Mouse (Mus musculus) MEL (cell line): ENCODE measurements around the gene Wdr38. TPM values are rescaled to one million over a fixed set of nuclear protein-coding genes. Genes with fewer than 3 reads are reported as not detected.

Source experiments
- DNase-seq: peaks from one replicate; pipeline ENCODE4 v3.0.0; 2011; ENCODE audit warnings: low read depth, low spot score
- H3K27ac ChIP-seq: 2 replicates; pipeline ENCODE4 v1.5.1; 2012; ENCODE audit warnings: low read depth, mild to moderate bottlenecking, control low read depth, low read length, moderate library complexity; ENCODE audit not compliant: control insufficient read depth
- H3K27me3 ChIP-seq, 2 experiments: fragments of 150-350 bp in 1 of 2; sonication (generic) in 1 of 2; 2 replicates each; pipeline ENCODE4 v1.6.1; 2012; ENCODE audit warnings: low read length in 2 of 2, mild to moderate bottlenecking in 2 of 2, improper control_type of control experiment in 1 of 2, moderate library complexity in 1 of 2; ENCODE audit not compliant: insufficient read depth in 2 of 2, control insufficient read depth in 1 of 2
- H3K36me3 ChIP-seq, 2 experiments: 2 replicates each; pipeline ENCODE4 v1.6.1; 2012 to 2014; ENCODE audit warnings: low read length in 2 of 2, improper control_type of control experiment in 1 of 2, inconsistent platforms in 1 of 2, mild to moderate bottlenecking in 1 of 2; ENCODE audit not compliant: insufficient read depth in 2 of 2, control insufficient read depth in 1 of 2
- H3K4me1 ChIP-seq, 2 experiments: fragments of 150-350 bp in 1 of 2; sonication (generic) in 1 of 2; 2 replicates each; pipeline ENCODE4 v1.6.1; 2012; ENCODE audit warnings: low read length in 2 of 2, improper control_type of control experiment in 1 of 2, mild to moderate bottlenecking in 1 of 2; ENCODE audit not compliant: insufficient read depth in 2 of 2, control insufficient read depth in 1 of 2
- H3K4me3 ChIP-seq, 2 experiments: fragments of 150-350 bp in 1 of 2; sonication (generic) in 1 of 2; 2 replicates each; pipeline ENCODE4 v1.5.1; 2012; ENCODE audit warnings: low read depth in 2 of 2, low read length in 2 of 2, mild to moderate bottlenecking in 2 of 2, moderate library complexity in 2 of 2, control low read depth in 1 of 2, improper control_type of control experiment in 1 of 2; ENCODE audit not compliant: control insufficient read depth in 1 of 2, insufficient read depth in 1 of 2
- H3K79me2 ChIP-seq: 2 replicates; pipeline ENCODE4 v1.6.1; 2012; ENCODE audit warnings: mild to moderate bottlenecking, low read length, moderate library complexity; ENCODE audit not compliant: control insufficient read depth, poor library complexity, insufficient read depth
- H3K9ac ChIP-seq: 2 replicates; pipeline ENCODE4 v1.6.1; 2012; ENCODE audit warnings: low read depth, mild to moderate bottlenecking, control low read depth, low read length, moderate library complexity; ENCODE audit not compliant: control insufficient read depth, poor library complexity, severe bottlenecking
- H3K9me3 ChIP-seq: fragments of 150-350 bp; sonication (generic); replicated peaks from 2 replicates; pipeline ENCODE4 v1.6.1; 2012; ENCODE audit warnings: mild to moderate bottlenecking, low read length, improper control_type of control experiment, moderate library complexity; ENCODE audit not compliant: insufficient read depth
- BHLHE40 ChIP-seq: IDR thresholded peaks from 2 replicates; pipeline ENCODE4 v1.6.1; 2012; ENCODE audit warnings: low read depth, mild to moderate bottlenecking, inconsistent platforms, low read length, improper control_type of control experiment, borderline replicate concordance
- CHD1 ChIP-seq: IDR thresholded peaks from 2 replicates; pipeline ENCODE4 v1.6.1; 2012; ENCODE audit warnings: low read depth, mild to moderate bottlenecking, inconsistent platforms, low read length, improper control_type of control experiment
- CHD2 ChIP-seq: IDR thresholded peaks from 2 replicates; pipeline ENCODE4 v1.6.1; 2011; ENCODE audit warnings: low read length, improper control_type of control experiment
- ELF1 ChIP-seq: IDR thresholded peaks from 2 replicates; pipeline ENCODE4 v1.6.1; 2014; ENCODE audit warnings: low read depth, mild to moderate bottlenecking, inconsistent platforms, low read length, improper control_type of control experiment, moderate library complexity
- EP300 ChIP-seq, 2 experiments: IDR thresholded peaks; 2 replicates each; pipeline ENCODE4 v1.6.1; 2011; ENCODE audit warnings: improper control_type of control experiment in 2 of 2, low read length in 2 of 2, low read depth in 1 of 2, mild to moderate bottlenecking in 1 of 2
- ETS1 ChIP-seq: IDR thresholded peaks from 2 replicates; pipeline ENCODE4 v1.6.1; 2012; ENCODE audit warnings: low read depth, mild to moderate bottlenecking, inconsistent platforms, low read length, improper control_type of control experiment, moderate library complexity
- GATA1 ChIP-seq: IDR thresholded peaks from 2 replicates; pipeline ENCODE4 v1.6.1; 2011; ENCODE audit warnings: low read depth, low read length, improper control_type of control experiment
- MAFK ChIP-seq: IDR thresholded peaks from 2 replicates; pipeline ENCODE4 v1.6.1; 2011; ENCODE audit warnings: low read depth, mild to moderate bottlenecking, low read length, improper control_type of control experiment, borderline replicate concordance
- MAX ChIP-seq: IDR thresholded peaks from 2 replicates; pipeline ENCODE4 v1.6.1; 2011; ENCODE audit warnings: low read length, improper control_type of control experiment
- MAZ ChIP-seq: IDR thresholded peaks from 2 replicates; pipeline ENCODE4 v1.6.1; 2012; ENCODE audit warnings: low read depth, mild to moderate bottlenecking, inconsistent platforms, low read length, improper control_type of control experiment
- MEF2A ChIP-seq: IDR thresholded peaks from 2 replicates; pipeline ENCODE4 v1.6.1; 2014; ENCODE audit warnings: low read depth, mild to moderate bottlenecking, inconsistent platforms, low read length, improper control_type of control experiment; ENCODE audit not compliant: poor library complexity, insufficient replicate concordance, severe bottlenecking; ENCODE audit errors: extremely low read depth
- MXI1 ChIP-seq: IDR thresholded peaks from 2 replicates; pipeline ENCODE4 v1.6.1; 2011; ENCODE audit warnings: mild to moderate bottlenecking, low read depth, low read length, improper control_type of control experiment
- MYB ChIP-seq: IDR thresholded peaks from 2 replicates; pipeline ENCODE4 v1.6.1; 2011; ENCODE audit warnings: mild to moderate bottlenecking, low read depth, low read length, improper control_type of control experiment
- NELFE ChIP-seq: IDR thresholded peaks from 2 replicates; pipeline ENCODE4 v1.6.1; 2011; ENCODE audit warnings: low read depth, low read length, improper control_type of control experiment
- RAD21 ChIP-seq: IDR thresholded peaks from 2 replicates; pipeline ENCODE4 v1.6.1; 2011; ENCODE audit warnings: mild to moderate bottlenecking, low read depth, low read length, improper control_type of control experiment
- RCOR1 ChIP-seq: IDR thresholded peaks from 2 replicates; pipeline ENCODE4 v1.6.1; 2012; ENCODE audit warnings: low read depth, mild to moderate bottlenecking, inconsistent platforms, low read length, improper control_type of control experiment
- SIN3A ChIP-seq: IDR thresholded peaks from 2 replicates; pipeline ENCODE4 v1.6.1; 2012; ENCODE audit warnings: low read length, improper control_type of control experiment, inconsistent platforms
- TAL1 ChIP-seq: IDR thresholded peaks from 2 replicates; pipeline ENCODE4 v1.6.1; 2012; ENCODE audit warnings: mild to moderate bottlenecking, inconsistent platforms, low read length, moderate library complexity, mixed read lengths
- TCF12 ChIP-seq: IDR thresholded peaks from 2 replicates; pipeline ENCODE4 v1.6.1; 2014; ENCODE audit warnings: low read depth, mild to moderate bottlenecking, inconsistent platforms, low read length, improper control_type of control experiment, moderate library complexity
- UBTF ChIP-seq: IDR thresholded peaks from 2 replicates; pipeline ENCODE4 v1.6.1; 2012; ENCODE audit warnings: low read depth, mild to moderate bottlenecking, inconsistent platforms, low read length, improper control_type of control experiment, moderate library complexity, borderline replicate concordance; ENCODE audit not compliant: insufficient read depth
- ZC3H11A ChIP-seq: IDR thresholded peaks from 2 replicates; pipeline ENCODE4 v1.6.1; 2012; ENCODE audit warnings: low read depth, mild to moderate bottlenecking, inconsistent platforms, low read length, improper control_type of control experiment
- ZKSCAN1 ChIP-seq: IDR thresholded peaks from 2 replicates; pipeline ENCODE4 v1.6.1; 2012; ENCODE audit warnings: low read depth, mild to moderate bottlenecking, inconsistent platforms, low read length, improper control_type of control experiment, moderate library complexity
- ZMIZ1 ChIP-seq: IDR thresholded peaks from 2 replicates; pipeline ENCODE4 v1.6.1; 2012; ENCODE audit warnings: low read depth, mild to moderate bottlenecking, inconsistent platforms, low read length, improper control_type of control experiment, moderate library complexity
- ZNF384 ChIP-seq: IDR thresholded peaks from 2 replicates; pipeline ENCODE4 v1.6.1; 2012; ENCODE audit warnings: low read depth, mild to moderate bottlenecking, inconsistent platforms, low read length, improper control_type of control experiment
- polyA plus RNA-seq, 2 experiments: library from polyadenylated mRNA; stranded (reverse) in 1 of 2; unstranded in 1 of 2; fragments of >175 nt in 1 of 2; fragments of >200 nt in 1 of 2; gene quantifications; 2 replicates each; pipeline versions ENCODE4 v1.2.1 to v1.2.4; 2012; ENCODE audit warnings: low replicate concordance in 2 of 2, low read depth in 1 of 2; ENCODE audit not compliant: insufficient read length in 2 of 2, insufficient read depth in 1 of 2, missing spikeins in 1 of 2
- total RNA-seq: library from RNA; depleted of rRNA; stranded (reverse); fragments of 300-350 nt; gene quantifications from 2 replicates; pipeline ENCODE4 v1.2.3, GENCODE M21; 2012

Gene Wdr38
- total and polyA plus RNA-seq, 3 experiments: 0.77 to 0.79 TPM; not detected in 1

- no peak for TF ChIP-seq MYB
- peak; percentile 84 for TF ChIP-seq MXI1
- TF ChIP-seq ZKSCAN1: no peak
- TF ChIP-seq TCF12: peak; percentile 72; the same call in 1 of the 2 replicates
- TF ChIP-seq RAD21: no peak
- peak; percentile 98 for TF ChIP-seq ELF1
- no peak for TF ChIP-seq ZC3H11A
- TF ChIP-seq UBTF: 0 out of 2 replicates have a peak, but pooled peaks have one; percentile 17
- TF ChIP-seq ZMIZ1: peak; percentile 89
- no peak for TF ChIP-seq GATA1
- peak; percentile 61 for TF ChIP-seq MAX
- TF ChIP-seq MAZ: no peak
- no peak for TF ChIP-seq CHD2
- TF ChIP-seq ETS1: 0 out of 2 replicates have a peak, but pooled peaks have one; percentile 8
- TF ChIP-seq BHLHE40: 0 out of 2 replicates have a peak, but pooled peaks have one; percentile 27
Observed at GRCm38 (mm10) chr2:39007865-39008264, 10.6 kb downstream of the Wdr38 start (continued).

GRCm38 (mm10) chr2:39008350-39008851 is 11.1 kb downstream of the Wdr38 start:
- Histone ChIP-seq H3K27ac (peak overlapping the region; percentile 80), H3K9ac (peak overlapping the region; percentile 96), H3K4me1 (peaks cover 19 to 30% of the 10 kb centered on the region in 2 experiments), H3K36me3 (peaks cover 4 to 28% of the 10 kb centered on the region in 2 experiments; a peak in 3 of 4 replicates), H3K27me3 (no peaks in the 10 kb centered on the region), H3K79me2 (peaks cover 50% of the 10 kb centered on the region), H3K4me3 (peak overlapping the region; percentile 65 to 85), H3K9me3 (no peaks in the 10 kb centered on the region)
- TF ChIP-seq ETS1 (no peak), MAFK (no peak), BHLHE40 (no peak), CHD1 (no peak; the same call in 1 of the 2 replicates), SIN3A (no peak), NELFE (no peak), TAL1 (no peak), TCF12 (no peak), RCOR1 (no peak), ELF1 (no peak), EP300 (IDR thresholded peaks at IDR 0.05; ENCODE audit: low read depth in 1 of 2, low read length in 2 of 2) (no peak), ZNF384 (no peak), MEF2A (no peak)
- peak; percentile 63 for DNase-seq
